Mouse (Mus musculus) thymus, postnatal 36 days (tissue): Measurements from ENCODE around the gene Mllt6.

ENCODE experiments used
- DNase-seq, 2 experiments: peaks; one replicate each; pipeline ENCODE4 v3.0.0; 2022; ENCODE audit warnings: mixed read lengths in 2 of 2

The Mllt6 gene

DNA sequence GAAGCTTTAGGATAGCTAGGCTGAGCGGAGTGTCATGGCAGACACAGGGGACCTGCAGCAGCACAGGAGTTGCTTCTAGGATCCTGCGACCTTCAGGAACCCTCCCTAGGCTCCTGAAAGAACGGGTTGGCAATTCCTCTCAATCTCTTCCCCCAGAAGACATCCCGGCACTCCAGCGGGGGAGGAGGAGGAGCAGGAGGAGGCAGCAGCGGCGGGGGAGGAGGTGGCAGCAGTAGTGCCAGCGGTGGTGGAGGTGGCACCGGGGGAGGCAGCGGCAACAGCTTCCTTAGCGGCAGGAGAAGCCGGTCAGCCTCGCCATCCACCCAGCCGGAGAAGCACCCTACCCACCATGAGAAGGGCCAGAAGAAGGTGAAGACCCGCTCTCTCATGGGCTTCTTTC, 6.1 kb downstream of the Mllt6 start:
- DNase-seq = no peak

DNA sequence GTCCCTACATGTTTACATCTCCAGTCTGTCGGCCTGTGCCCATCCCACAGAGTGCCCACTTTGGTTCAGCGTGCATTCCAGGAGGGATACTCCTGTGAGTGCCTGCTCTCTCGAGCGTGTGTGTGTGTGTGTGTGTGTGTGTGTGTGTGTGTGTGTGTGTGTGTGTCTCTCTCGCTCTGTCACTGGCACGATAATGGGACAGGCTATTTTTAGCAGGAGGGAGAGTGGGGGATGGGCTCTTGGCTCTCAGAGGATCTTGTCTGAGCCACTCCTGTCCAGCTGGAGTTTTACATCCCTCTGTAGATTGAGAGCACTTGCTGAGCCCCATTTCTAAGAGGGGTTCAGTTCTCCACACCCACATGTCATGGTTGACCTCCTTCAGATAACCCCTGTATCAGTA, 6.6 kb downstream of the Mllt6 start:
- DNase-seq = no peak

DNA sequence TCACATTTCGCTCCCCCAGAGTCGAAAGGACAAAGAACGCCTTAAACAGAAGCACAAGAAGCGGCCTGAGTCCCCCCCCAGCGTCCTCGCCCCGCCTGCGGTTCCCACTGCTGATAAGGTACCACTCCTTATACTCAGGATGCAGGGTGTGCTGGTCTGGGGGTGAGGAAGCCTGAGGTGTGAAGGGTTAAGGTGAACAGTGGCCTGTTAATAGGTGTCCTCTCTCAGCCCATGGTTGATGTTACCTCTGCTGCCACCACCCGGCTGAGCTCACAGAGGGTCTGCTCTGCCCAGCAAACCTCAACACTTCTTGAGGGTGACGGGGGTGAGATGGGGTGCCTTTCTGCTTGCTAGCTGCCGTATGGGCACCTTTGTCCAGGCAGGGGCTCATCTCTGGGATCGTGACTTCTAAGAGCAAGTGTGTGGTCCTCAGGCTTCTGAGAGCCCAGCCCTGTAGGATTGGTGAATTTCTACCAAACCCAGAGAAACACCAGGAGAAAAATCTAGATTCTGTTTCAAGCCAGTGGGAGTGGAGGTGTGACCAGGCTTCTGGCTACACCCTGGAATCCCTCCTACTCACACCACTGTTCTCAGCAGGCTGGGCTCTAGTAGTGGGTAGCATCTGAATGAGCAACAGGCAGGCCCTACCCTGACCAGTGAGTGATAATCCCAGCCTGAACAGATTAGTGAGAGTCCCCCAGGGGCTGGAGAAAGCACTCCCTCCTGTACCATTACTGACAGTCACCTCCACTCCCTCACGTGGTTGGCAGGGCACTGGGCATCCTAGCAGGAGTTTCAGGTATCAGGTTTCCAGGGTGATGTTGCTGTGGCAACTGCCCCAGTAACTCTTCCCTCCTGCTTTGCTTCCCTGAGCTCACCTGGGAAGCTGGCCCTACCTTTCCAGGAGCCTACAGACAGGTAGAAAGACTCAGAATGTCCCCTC, 7.3 kb downstream of the Mllt6 start:
- DNase-seq = no peak

DNA sequence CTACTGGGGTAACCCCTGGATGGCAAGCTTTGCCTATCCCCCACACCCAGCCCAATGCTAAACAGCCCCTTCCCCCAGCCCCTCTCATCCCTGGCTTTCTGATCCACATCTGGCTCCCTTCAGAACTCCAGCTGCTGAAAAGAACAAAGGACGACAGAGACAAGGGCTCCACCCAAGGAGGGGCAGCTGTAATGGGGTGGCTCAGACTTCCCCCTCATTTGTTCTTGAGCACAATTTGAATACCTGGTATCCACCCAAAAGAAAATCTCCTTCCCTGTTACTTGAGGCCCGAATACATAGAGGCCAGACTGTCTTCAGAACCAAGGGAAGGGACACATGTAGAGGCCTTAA, 7.9 kb downstream of the Mllt6 start:
- DNase-seq = no peak

DNA sequence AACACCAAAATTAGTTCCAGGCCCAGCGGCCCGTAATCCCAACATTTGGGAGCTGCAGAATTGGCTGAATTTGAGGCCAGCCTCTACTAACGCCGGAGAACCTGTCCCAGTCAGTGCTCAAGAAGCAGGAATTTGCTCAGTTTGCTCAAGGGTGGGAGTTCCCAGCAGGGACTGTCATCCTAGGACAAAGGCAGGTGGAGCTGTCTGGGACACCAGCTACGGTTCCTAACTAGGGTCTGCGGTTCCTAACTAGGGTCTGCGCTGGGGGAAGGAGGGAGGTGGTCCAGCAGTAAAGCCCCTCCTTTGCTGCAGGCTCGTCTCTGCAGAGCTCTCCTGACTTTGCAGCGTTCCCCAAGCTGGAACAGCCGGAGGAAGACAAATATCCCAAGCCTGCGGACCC, 9.9 kb downstream of the Mllt6 start:
- DNase-seq = no peak

DNA sequence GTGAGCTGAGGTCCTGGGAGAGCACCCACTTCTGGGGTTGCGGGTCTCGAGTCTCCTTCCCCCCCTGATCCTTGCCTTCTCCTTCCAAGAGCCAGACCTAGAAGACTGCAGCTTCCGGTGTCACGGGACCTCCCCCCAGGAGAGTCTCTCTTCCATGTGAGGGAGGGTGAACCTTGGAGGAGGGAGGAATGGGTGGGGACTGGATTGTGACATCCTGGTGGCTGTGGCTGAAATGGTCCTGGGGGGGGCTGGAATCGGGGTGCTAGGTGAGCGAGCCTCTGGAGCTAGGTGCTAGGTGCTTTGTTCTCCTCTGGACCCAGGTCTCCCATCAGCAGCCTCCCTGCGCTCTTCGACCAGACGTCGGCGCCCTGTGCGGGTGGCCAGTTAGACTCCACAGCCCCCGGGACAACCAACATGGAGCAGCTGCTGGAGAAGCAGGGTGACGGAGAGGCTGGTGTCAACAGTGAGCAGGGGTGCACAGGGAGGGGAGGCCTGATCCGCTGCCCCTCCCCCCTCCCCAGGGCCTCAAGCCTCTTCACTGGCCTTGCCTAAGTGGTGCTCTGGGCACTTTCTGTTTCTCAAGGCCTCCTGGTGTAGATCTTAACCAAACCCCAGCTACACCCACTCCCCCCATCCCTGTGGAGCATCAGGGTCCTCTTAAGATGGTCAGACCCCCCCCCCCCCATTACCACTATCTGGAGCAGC, 13.0 kb downstream of the Mllt6 start:
- DNase-seq = no peak

DNA sequence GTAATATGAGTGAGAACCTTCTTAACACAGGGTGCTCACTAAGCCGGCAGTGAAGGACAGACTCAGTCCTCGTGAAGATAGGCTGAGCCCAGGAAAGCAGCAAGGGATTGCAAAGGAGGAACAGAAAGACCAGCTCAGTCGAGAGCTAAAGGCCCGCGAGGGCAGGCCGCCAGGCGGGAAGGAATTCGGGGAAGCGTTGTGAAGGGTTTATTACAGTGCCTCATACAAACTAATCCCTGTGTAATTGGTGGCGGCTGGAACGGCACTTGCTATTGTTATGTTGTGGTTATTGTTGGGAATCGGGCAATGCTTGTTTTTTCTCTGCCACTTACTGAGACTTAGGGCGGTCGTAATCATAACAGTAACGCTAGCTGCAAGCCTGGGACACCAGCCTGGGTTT, 14.2 kb downstream of the Mllt6 start:
- DNase-seq = no peak

DNA sequence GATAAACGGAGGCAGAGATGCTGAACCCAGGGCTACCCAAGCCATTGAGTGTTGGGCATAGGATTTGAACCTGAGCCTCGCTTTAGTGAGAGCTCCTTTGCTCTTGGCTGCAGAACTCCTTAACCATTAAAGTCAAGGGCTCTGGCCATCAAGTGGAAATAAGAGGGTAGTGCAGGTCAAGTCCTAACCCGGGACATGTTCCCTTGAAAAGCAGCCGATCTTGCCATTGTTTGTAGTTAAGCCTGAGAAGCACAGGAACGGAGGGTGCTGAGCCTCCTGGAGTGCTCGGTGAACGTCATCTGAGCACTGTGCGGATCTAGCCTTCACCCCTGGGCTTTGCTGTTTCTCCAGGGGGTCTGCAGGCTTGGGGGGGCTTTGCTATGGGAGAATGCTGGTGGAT, 14.6 kb downstream of the Mllt6 start:
- no peak for DNase-seq

DNA sequence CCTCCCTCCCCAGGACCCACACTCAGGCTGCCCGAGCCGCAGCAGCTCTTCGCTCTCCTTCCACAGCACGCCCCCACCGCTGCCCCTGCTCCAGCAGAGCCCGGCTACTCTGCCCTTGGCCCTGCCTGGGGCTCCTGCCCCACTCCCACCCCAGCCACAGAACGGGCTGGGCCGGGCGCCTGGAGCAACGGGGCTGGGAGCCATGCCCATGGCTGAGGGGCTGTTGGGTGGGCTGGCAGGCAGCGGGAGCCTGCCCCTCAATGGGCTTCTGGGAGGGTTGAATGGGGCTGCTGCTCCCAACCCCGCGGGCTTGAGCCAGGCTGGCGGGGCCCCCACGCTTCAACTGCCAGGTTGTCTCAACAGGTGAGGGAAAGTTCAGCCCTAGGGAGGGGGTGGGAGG, 15.1 kb downstream of the Mllt6 start:
- no peak for DNase-seq

DNA sequence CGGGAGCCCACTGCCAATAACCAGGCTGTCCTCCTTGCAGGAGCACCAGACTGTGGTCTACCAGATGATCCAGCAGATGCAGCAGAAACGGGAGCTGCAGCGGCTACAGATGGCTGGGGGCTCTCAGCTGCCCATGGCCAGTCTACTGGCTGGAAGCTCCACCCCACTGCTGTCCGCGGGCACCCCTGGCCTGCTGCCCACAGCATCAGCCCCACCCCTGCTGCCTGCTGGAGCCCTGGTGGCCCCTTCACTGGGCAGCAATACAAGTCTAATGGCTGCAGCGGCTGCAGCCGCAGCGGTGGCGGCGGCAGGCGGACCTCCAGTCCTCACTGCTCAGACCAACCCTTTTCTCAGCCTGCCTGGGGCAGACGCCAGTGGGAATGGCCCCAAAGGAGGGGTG, 17.2 kb downstream of the Mllt6 start:
- DNase-seq = no peak

DNA sequence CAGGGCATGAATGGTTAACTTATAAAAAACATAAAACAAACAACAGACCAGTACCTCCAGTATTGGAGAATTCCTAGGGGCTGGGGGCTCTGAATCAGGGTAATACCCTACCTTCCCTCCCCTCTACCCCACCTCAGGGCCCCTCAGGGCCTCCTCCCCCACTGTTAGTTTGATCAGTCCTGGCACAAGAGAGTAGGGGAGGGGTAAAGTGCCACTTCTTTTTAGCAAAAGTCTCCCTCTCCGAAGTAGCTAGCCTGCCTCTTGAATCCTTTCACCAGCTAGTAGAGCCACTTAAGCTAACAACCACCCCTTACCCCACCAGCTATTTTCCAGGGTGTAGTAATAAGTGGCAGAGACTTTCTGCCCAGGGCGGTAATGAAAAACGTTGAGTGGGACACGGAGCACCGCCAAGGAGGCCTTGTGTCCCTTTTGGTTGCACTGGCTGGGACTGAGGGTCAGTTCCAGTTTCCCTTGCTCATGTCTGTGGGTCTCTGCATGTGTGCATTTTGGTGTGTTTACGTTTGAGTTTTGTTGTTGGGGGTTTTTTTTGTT, 19.4 kb downstream of the Mllt6 start:
- no peak for DNase-seq

DNA sequence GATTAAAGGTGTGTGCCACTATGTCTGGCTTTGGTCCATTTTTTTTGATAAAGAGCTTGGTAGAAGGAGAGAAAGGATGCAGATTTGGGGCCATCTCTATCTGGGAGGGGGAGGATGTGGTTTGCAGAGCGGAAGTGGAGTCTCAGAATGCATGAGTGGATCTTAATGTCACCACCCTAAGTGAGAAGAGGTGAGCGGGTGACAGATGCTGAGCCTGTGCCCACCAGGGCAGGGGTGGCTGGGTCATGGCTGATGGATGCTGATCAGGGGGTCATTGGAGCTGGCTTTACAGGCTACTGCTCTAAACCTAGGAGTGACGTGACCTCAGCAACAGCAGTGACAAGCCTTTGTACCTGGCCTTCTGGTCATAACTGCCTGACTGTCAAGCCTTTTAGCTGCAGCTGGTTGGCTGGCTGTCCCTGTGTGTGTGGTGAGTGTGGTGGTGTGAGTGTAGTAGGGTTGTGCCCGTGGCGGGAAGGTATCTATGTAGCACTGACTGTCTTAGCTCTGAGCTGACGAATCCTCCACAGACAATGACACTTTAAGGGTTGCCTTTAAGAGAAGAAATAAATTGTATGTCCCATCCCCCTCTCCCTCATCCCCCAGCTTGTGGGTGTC, 21.0 kb downstream of the Mllt6 start:
- peak; percentile 68 to 69 for DNase-seq

DNA sequence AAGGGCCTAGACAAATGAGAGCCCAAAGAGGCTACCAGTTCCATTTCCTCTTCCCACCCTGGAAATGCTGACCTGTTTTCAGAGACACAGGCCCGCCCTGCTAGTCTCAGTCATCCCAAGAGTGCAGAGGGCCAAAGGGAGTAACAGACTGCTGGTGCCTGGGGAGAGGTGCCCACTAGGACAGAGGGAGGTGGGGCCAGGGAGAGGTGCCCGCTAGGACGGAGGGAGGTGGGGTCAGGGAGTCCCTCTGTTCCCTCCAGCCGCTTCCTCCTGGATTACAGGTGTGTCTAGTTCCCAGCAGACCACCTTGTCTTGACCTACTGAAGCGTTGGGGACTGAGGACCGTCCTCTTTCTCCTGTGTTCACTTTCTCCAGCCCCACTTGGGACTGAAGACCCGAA, 21.6 kb downstream of the Mllt6 start:
- DNase-seq = no peak

DNA sequence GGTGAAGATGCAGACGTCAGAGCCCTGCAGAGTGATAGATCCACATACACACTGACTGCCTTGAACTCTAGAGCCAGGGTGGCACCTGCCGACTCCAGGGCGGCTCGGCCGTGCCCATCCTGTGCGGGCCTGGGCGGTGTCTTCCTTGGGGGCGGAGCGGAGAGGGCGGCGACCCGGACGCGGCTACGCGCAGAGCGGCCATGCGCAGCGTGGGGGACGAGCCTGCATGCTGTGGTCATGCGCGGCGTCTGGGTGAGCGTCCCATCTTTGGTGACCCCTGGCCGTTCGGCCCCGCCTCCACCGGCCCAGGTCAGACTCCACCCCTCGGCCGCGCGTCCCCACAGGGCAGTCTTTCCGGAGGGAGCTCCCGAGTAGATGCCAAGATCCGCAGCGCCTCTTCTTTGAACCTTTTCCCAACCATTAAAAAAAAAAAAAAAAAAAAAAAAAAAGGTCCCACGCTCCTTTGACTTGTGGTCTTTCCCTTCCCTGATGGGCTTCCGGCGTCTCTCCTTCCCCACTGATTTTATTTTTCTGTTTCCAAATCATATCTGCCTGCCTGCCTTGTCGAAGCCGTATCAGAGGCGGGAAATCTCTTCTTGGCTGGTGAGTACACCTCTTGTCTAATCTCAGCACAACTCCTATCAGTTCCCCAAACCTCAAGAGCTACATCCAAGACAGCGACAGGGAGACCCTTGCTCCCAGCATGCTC, 22.6 kb downstream of the Mllt6 start, which contains the start of gene Cisd3:
Cisd3 (plus strand) TSS at position 214 of the 709 bp plus-strand sequence.
- peak; percentile 83 to 88 for DNase-seq

DNA sequence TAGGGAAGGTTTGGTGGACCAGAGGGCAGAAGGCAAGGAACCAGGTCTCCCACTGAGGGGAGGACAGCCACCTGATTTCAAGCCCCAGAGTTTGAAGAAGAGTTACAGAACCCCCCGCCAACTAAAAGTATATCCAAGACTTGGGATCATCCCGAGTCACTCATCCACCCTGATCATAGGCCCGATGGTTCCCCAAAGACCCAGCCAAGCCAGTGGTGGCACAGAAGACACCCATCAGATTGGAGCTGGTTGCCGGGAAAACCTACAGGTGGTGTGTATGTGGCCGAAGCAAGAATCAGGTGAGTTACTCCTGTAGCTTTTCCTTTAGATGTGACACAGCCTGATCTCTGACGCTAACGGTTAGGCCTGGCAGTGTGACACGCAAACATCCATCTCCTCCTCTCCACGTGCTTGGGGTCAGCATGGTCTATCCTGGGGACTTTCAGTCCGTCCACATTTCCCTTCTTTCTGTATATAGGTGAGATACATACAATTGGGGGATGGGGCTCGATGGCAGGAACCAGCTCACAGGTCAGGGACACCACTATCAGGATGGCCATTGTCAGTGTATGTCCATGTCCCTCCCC, 23.2 kb downstream of the Mllt6 start:
- no peak for DNase-seq

DNA sequence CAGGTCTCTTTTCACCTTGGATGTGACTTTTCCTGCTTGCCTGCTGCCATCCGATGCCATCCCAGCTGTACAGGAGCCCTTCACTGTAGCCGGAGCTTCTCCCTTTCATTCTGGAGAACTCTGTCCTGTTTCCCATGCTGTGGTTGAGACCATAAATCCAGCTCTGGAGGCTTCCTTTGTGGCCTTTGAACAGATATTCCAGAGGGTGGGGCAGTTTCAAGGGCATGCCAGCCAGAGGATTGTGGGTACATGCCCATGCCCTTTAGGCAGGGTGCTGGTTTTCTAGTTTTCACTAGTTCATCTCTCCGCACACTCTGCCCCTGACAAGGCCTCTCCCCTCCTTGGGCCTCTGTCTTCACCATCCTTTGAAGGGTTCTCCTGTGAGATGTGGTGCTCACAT, 23.8 kb downstream of the Mllt6 start:
- DNase-seq = no peak

DNA sequence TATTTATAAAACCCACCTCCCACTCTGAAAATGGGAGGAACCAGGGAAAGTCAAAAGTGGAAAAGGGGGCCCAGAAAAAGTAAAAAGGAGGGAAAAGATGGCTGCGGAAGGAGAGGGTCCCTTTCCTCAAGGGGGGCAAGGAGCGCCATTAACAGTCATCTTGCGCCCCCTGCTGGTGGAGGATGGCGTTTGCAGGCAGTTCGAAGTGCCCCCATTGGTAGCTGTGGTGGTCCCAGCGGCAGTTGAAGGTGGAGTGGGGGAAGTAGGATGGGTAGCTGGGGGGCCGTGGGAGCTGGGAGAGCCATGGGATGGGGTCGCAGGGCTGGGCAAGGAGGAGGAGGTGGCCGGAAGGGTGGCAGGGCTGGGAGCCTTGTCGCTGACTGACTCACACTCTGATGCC, 26.6 kb downstream of the Mllt6 start:
- peak; percentile 77 to 79 for DNase-seq

DNA sequence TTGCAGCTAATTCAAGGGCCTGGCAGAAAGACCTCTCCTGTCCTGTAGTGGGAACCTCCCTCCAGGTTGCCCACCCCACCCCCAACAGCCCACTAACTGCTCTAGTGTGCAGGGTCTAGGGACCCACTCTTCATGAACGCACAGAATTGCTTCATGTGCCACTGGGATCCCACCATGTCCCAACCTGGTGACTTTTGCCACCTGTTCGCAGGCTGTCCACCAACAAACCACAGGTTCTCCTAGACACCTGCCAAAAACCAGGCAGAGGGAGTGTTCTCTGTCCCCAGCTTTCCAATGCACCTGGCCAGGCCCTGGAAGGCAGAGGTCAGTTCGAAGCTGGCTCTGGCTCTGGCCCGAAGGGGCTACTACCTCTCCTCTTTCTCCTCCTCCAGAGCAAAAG, 31.2 kb downstream of the Mllt6 start:
- no peak for DNase-seq

DNA sequence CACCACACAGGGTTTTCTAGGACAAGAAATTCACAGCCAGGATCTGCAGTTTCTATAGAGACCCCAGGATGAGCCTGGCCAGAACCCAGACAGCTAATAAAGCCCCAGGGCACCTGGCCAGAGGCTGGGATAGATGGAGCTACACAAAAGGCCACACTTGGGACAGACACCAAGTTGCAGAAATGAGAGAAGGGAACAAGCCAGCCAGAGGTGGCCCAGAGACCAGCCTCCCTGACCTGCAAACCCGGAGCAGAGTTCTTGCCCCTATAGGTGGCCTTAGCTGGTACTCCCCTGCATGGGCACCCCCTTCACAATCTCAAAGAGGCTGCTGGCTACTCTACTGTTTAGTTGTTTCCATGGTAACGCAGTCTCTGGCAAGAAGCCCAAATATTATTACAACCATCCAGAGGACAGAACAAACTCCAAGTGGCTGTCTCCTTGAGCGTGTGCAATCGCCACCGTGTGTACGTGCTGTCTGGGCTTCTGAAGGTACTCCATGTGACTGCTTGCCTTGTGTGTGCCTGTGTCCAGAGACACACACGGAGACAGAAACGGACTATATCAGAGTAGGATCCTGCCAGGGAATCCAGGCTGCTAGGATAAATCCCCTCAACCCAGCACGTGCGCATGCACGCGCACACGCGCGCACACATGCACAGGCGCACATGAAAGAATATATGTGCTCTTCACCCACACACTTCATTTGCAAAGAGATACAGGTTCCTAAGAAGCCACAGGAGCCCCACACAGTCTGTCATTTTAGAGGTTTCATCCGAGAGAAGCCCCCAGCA, 31.9 kb downstream of the Mllt6 start:
- DNase-seq = no peak

DNA sequence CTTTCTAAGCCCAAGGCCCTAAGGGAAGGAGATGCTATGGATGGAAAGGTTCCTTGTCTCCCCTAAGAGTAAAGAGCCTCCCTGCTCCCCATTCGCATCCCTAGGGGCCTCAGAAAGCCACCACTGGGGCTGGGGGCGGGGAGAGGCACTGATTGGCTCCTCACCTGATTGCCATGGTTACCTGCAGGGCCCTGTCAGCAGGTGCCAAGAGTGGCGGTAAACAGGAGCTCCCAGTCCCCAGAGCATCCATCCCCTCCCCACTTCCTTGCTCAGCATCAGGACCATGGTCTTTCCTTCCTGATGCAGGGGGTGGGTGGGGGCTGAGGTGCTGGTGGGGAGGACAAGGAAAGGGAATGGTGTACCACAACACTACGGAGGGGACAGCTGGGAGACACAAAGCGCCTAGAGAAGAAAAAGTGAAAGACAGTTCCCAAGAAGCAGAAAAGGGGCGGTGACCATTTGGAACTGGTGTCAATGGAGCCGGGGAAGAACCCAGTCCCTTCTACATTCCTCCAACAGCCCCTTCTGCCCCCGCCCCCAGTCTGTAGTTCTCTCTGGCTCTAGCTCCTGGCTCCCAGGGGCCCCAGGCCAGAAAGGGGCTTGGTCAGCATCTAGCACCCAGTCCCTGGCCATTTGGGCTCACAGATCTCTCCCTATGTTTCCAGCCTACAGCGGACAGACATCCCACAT, 32.6 kb downstream of the Mllt6 start:
- DNase-seq = no peak

DNA sequence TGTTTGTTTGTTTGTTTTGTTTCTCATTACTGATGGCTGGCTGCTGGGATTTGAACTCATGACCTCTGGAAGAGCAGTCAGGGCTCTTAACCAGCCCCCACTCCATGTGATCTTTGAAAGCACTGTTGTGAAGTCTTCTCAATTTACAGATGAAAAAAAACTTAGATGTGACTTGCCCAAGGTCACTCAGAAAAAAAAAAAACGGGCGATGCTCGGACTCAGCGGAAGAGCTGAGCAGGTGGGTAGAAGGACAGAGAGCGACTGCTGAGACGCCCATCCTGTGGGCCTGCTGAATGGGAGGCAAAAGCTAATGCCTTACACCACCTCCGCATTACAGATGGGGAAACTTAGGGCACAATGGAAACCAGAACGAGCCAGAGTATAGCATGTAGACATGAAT, 33.5 kb downstream of the Mllt6 start:
- no peak for DNase-seq
